Mouse (Mus musculus): ENCODE measurements around the gene Cst3.

DNA sequence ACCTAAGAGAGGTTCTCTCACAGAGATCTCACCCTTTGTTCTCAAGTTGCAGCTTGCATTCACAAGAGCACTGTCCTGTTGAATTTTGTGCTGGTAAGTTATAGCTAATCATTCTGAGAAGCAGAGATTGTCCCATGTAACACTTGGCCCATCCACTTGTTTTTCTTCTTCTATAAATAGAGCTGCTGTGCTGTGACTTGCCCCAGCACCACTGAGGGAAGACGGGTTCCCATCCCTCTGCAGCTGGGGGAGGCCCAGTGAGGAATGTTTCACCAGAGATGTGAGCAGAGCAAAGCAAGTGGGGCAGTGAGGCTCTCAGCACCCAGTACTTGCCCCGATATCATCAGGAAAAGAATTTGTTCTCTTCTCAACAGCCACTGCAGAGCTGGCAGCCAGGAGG is 10.5 kb downstream of the Cst3 start, which contains the start of gene 9230104L09Rik:
- TF ChIP-seq EP300 (optimal IDR thresholded peaks at IDR 0.05) (no peak), CTCF (IDR thresholded peaks at IDR 0.05; ENCODE audit: low read depth) (no peak)

Measured in stomach, postnatal 0 days (tissue).